Mouse (Mus musculus) heart, adult 2 months (tissue): ENCODE measurements around the gene Wtip.

ENCODE experiments used
- CTCF ChIP-seq: fragments of 200-600 bp; IDR thresholded peaks from 2 replicates; pipeline ENCODE4 v1.8.1; 2022; ENCODE audit warnings: antibody characterized with exemption, mild to moderate bottlenecking, moderate library complexity
- EP300 ChIP-seq: fragments of 200-500 bp; IDR thresholded peaks from 2 replicates; pipeline ENCODE4 v1.6.1; 2011; ENCODE audit warnings: low read depth, low read length, control low read depth; ENCODE audit not compliant: insufficient read depth
- POLR2A ChIP-seq: fragments of 200-500 bp; IDR thresholded peaks from 2 replicates; pipeline ENCODE4 v1.6.1; 2011; ENCODE audit warnings: mild to moderate bottlenecking, low read depth, low read length, control low read depth; ENCODE audit not compliant: insufficient read depth

- TF ChIP-seq CTCF (no peak), POLR2A (no peak), EP300 (no peak)
Observed at GRCm38 (mm10) chr7:34094911-34095481, 38.1 kb downstream of the Wtip start, which contains the start of gene Scgb1b30.
